Mouse (Mus musculus) heart, postnatal 36 days (tissue): Measurements from ENCODE around the gene Gm10318. TPM values are rescaled to one million over a fixed set of nuclear protein-coding genes. Genes with fewer than 3 reads are reported as not detected.

Source experiments
- DNase-seq, 2 experiments: peaks; one replicate each; pipeline ENCODE4 v3.0.0; 2021 to 2022
- intact Hi-C: fragments of 180-260 bp; cut with DNase I; formaldehyde crosslinking; loops from one replicate; pipeline ENCODE4 v1.15.1; 2025
- total RNA-seq, 2 experiments: library from RNA; stranded (reverse); gene quantifications; 2 replicates each; pipeline ENCODE4 v1.2.3; 2021

Gm10318 gene
- total RNA-seq = not detected

- intact Hi-C loops = no loop called here
- no peak for DNase-seq
These were observed at the start of gene Gm10318 for GRCm38 (mm10) chr10:77852559-77852958. Gene Gm10318, plus strand, starts transcription at chr10:77852859.

- intact Hi-C loops = no loop called here
- DNase-seq = no peak
These were observed 48.6 kb upstream of the Gm10318 start for GRCm38 (mm10) chr10:77804095-77804494.

GRCm38 (mm10) chr10:77811743-77812142, 40.9 kb upstream of the Gm10318 start, which contains the start of gene Gm9507:
Gene Gm9507, minus strand, starts transcription at chr10:77811843.
- intact Hi-C loops = no loop called here
- no peak for DNase-seq

- intact Hi-C loops = loop anchor here (2.0 kb wide), 1 partner anchor 86 kb away; no protein-coding TSS in a partner anchor
- DNase-seq = no peak
These were observed 38.3 kb upstream of the Gm10318 start, which contains the start of gene Gm2696 for GRCm38 (mm10) chr10:77814382-77814781. Gene Gm2696, plus strand, starts transcription at chr10:77814682.

GRCm38 (mm10) chr10:77815514-77815913, 37.1 kb upstream of the Gm10318 start:
- intact Hi-C loops = loop anchor here (2.0 to 5.0 kb wide), 2 partner anchors 87 to 188 kb away; no protein-coding TSS in a partner anchor
- peak; percentile 18 to 45 for DNase-seq

- intact Hi-C loops = loop anchor here (5.0 kb wide), 1 partner anchor 191 kb away; no protein-coding TSS in a partner anchor
- DNase-seq = no peak
These were observed 34.1 kb upstream of the Gm10318 start for GRCm38 (mm10) chr10:77818523-77818922.

GRCm38 (mm10) chr10:77819203-77819602, 33.5 kb upstream of the Gm10318 start:
- no peak for DNase-seq
- intact Hi-C loops = loop anchor here (5.0 kb wide), 1 partner anchor 192 kb away; no protein-coding TSS in a partner anchor

- intact Hi-C loops = no loop called here
- no peak for DNase-seq
These were observed 25.7 kb upstream of the Gm10318 start, which contains the start of gene Krtap10-4 for GRCm38 (mm10) chr10:77826951-77827350. Gene Krtap10-4, minus strand, starts transcription at chr10:77827095.

- intact Hi-C loops = no loop called here
- no peak for DNase-seq
These were observed 17.0 kb upstream of the Gm10318 start, which contains the start of gene Krtap10-10 for GRCm38 (mm10) chr10:77835647-77836046. Gene Krtap10-10, plus strand, starts transcription at chr10:77835947.

GRCm38 (mm10) chr10:77839006-77839405, 13.7 kb upstream of the Gm10318 start:
- intact Hi-C loops = no loop called here
- no peak for DNase-seq

- no peak for DNase-seq
- intact Hi-C loops = no loop called here
These were observed 6.2 kb upstream of the Gm10318 start, which contains the start of gene Gm36176 for GRCm38 (mm10) chr10:77846503-77846902. Gene Gm36176, plus strand, starts transcription at chr10:77846803.

GRCm38 (mm10) chr10:77846961-77847360, 5.7 kb upstream of the Gm10318 start:
- intact Hi-C loops = no loop called here
- DNase-seq = no peak

GRCm38 (mm10) chr10:77847538-77847937, 5.1 kb upstream of the Gm10318 start:
- DNase-seq = no peak
- intact Hi-C loops = no loop called here

GRCm38 (mm10) chr10:77861675-77862074, 9.0 kb downstream of the Gm10318 start, which contains the start of gene Gm3285:
Gene Gm3285, plus strand, starts transcription at chr10:77861975.
- no peak for DNase-seq
- intact Hi-C loops = no loop called here

- no peak for DNase-seq
- intact Hi-C loops = no loop called here
These were observed 11.6 kb downstream of the Gm10318 start for GRCm38 (mm10) chr10:77864067-77864761.

- intact Hi-C loops = no loop called here
- DNase-seq = no peak
These were observed 12.1 kb downstream of the Gm10318 start for GRCm38 (mm10) chr10:77864762-77865143.

GRCm38 (mm10) chr10:77867546-77867945, 14.9 kb downstream of the Gm10318 start:
- intact Hi-C loops = no loop called here
- DNase-seq = no peak

- intact Hi-C loops = no loop called here
- DNase-seq = no peak
These were observed 17.0 kb downstream of the Gm10318 start for GRCm38 (mm10) chr10:77869651-77870050.

GRCm38 (mm10) chr10:77878985-77879384, 26.3 kb downstream of the Gm10318 start:
- intact Hi-C loops = loop anchor here (2.0 to 5.0 kb wide), 4 partner anchors 150 to 362 kb away; partner anchors contain the start of genes Fam207a and Gm10024
- DNase-seq = peak in 1 of 2 experiments; percentile 30

- no peak for DNase-seq
- intact Hi-C loops = no loop called here
These were observed 27.6 kb downstream of the Gm10318 start for GRCm38 (mm10) chr10:77880305-77880704.

GRCm38 (mm10) chr10:77882553-77882952, 29.9 kb downstream of the Gm10318 start:
- intact Hi-C loops = no loop called here
- DNase-seq = no peak
